Mouse (Mus musculus): ENCODE data around the gene Arhgef26. TPM values are rescaled to one million over a fixed set of nuclear protein-coding genes. Genes with fewer than 3 reads are reported as not detected.

Arhgef26 gene
- total and polyA plus RNA-seq, 2 experiments from 2014 or later = 16.5 to 26.7 TPM

DNA sequence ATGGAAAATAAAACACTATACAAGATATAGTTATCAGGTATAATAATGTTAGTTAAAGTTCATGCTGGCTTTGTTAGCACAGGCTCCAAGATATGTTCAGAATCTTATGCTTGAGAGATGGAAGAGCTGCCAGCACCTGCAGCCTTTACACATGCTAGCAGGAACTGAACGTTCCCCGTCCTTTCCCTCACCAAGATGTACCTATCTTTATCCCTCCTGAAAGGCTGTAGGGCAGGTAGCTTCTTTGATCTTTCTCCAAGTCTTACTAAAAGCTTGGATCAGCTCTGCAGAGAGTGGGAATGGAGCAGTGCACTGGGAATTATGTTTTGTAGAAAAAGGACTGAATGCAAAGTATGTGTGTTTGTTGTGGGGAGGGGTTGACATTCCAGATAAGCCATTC is 64.3 kb downstream of the Arhgef26 start:
- DNase-seq (ENCODE audit: low spot score) (no peak), ATAC-seq (ENCODE audit: low FRiP score) (no peak)
- Histone ChIP-seq H3K36me3 (ENCODE audit: insufficient read depth, low read length) (no peaks in the 10 kb centered on the region), H3K4me3 (ENCODE audit: low read depth, low read length) (no peak overlapping the region), H3K4me2 (ENCODE audit: low read depth, low read length, poor library complexity, severe bottlenecking) (no peak overlapping the region), H3K9ac (replicated peaks; ENCODE audit: low read length, poor library complexity, severe bottlenecking) (no peak overlapping the region), H3K27me3 (ENCODE audit: insufficient read depth, low read length) (no peaks in the 10 kb centered on the region), H3K27ac (ENCODE audit: low read depth, low read length) (no peak overlapping the region), H3K9me3 (ENCODE audit: low read length) (no peaks in the 10 kb centered on the region), H3K4me1 (ENCODE audit: insufficient read depth, low read length) (0 out of 2 replicates have a peak, but pooled peaks cover 2% of the 10 kb centered on the region)
- no peak for TF ChIP-seq CTCF (IDR thresholded peaks at IDR 0.05)
- 72% methylated on average over 2 of the region's 2 CpGs for WGBS

DNA sequence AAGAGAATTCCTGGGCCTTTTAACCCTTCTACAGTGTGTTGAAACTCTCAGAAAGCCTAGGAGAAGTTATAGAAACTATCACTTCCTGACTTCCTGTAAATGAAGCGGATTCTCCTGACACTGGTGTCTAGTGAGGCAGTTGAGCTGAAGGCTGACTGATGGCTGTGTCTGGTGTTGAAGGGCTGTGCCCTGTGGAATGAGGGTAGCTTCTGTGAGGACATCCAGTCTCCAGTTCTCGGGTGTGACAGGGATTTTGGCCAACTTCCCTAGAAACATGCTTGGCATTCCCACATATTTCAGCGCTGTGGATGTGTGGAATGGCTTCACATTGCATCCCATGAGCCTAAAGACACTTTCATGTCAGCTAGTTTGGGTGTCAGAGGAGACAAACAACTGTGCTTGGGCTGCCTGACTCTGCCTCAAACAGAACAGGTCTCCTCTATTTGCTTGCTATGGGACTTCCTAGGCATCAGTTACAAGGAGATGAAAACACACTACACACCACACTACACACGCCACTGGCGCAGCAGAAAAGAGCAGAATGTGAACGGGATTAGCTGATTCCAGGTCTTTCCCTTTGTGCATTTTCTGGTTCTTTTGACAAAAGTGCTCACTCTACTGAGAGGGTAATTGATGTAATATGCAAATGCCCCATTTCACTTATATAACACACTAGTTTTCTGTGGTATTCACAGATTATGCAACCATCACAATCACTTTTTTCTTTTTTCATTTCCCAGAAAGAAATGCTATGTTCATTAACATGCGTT is 66.5 kb downstream of the Arhgef26 start:
- H3K36me3 ChIP-seq (ENCODE audit: insufficient read depth, low read length) = no peaks in the 10 kb centered on the region
- H3K27me3 ChIP-seq (ENCODE audit: insufficient read depth, low read length) = no peaks in the 10 kb centered on the region
- TF ChIP-seq CTCF (IDR thresholded peaks at IDR 0.05) = no peak
- no peaks in the 10 kb centered on the region for H3K4me1 ChIP-seq (ENCODE audit: insufficient read depth, low read length)
- WGBS = 70% methylated on average over 7 of the region's 7 CpGs
- H3K4me3 ChIP-seq (ENCODE audit: low read depth, low read length) = no peak overlapping the region
- no peak overlapping the region for H3K9ac ChIP-seq (replicated peaks; ENCODE audit: low read length, poor library complexity, severe bottlenecking)
- no peak overlapping the region for H3K4me2 ChIP-seq (ENCODE audit: low read depth, low read length, poor library complexity, severe bottlenecking)
- ATAC-seq (ENCODE audit: low FRiP score) (no peak), DNase-seq (ENCODE audit: low spot score) (no peak)
- no peak overlapping the region for H3K27ac ChIP-seq (ENCODE audit: low read depth, low read length)
- no peaks in the 10 kb centered on the region for H3K9me3 ChIP-seq (ENCODE audit: low read length)

DNA sequence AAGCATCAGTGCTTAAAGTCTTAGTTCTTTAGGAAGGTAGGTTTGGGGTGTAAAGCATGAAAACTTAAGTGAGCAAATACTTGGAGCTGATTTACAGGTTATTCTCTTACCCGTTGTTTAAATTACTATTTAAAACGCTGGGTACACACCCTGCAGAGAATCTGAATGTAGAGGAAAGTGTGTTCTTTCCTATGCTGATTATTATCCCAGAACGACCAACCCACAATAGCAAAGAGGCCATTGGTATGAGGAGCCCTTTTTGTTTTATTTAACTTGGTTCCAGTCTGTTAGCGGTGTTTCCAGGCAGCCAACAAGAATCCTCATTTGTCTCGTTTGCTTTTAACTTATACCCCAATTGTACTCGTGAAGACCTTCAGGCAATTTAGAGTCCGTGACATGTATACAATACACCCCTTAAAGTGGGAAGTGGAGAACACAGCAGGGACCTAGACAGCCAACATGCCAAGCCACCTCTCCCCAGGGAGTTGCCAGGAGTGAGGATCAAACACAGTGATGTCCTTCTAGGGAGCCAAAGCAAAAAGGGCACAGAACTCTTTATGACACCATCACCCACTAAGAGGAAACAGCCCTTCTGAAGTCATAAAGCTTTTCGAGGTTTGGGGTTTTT is 71.5 kb downstream of the Arhgef26 start:
- TF ChIP-seq CTCF (IDR thresholded peaks at IDR 0.05) = no peak
- Histone ChIP-seq H3K27ac (ENCODE audit: low read depth, low read length) (no peak overlapping the region), H3K27me3 (ENCODE audit: insufficient read depth, low read length) (no peaks in the 10 kb centered on the region), H3K9me3 (ENCODE audit: low read length) (no peaks in the 10 kb centered on the region), H3K9ac (replicated peaks; ENCODE audit: low read length, poor library complexity, severe bottlenecking) (no peak overlapping the region), H3K4me3 (ENCODE audit: low read depth, low read length) (no peak overlapping the region), H3K4me1 (ENCODE audit: insufficient read depth, low read length) (no peaks in the 10 kb centered on the region), H3K36me3 (ENCODE audit: insufficient read depth, low read length) (no peaks in the 10 kb centered on the region), H3K4me2 (ENCODE audit: low read depth, low read length, poor library complexity, severe bottlenecking) (no peak overlapping the region)
- ATAC-seq (ENCODE audit: low FRiP score) = no peak
- WGBS = 22% methylated on average over 8 of the region's 8 CpGs
- DNase-seq (ENCODE audit: low spot score) = no peak

DNA sequence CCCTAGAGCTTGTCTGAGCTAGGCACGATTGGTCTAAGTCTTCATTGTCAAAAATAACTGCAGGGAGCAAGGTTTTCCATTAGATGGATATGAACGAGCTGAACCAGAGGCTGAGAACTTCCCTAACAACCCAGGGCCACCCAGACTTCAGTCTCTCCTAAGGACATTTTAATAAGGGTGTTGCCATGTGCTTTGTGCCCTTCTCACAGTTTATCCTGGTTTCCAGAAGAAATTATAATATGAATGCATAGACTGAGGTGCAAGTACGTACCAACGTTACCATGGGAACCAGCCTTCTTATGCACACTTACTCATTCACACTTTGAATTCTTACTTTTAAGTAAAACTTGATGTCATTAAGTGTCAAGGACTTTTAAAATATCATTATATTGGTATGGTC is 72.3 kb downstream of the Arhgef26 start:
- Histone ChIP-seq H3K9ac (replicated peaks; ENCODE audit: low read length, poor library complexity, severe bottlenecking) (no peak overlapping the region), H3K4me2 (ENCODE audit: low read depth, low read length, poor library complexity, severe bottlenecking) (no peak overlapping the region), H3K27ac (ENCODE audit: low read depth, low read length) (no peak overlapping the region), H3K4me3 (ENCODE audit: low read depth, low read length) (no peak overlapping the region), H3K9me3 (ENCODE audit: low read length) (no peaks in the 10 kb centered on the region), H3K27me3 (ENCODE audit: insufficient read depth, low read length) (no peaks in the 10 kb centered on the region), H3K4me1 (ENCODE audit: insufficient read depth, low read length) (no peaks in the 10 kb centered on the region), H3K36me3 (ENCODE audit: insufficient read depth, low read length) (no peaks in the 10 kb centered on the region)
- WGBS = 37% methylated on average over 4 of the region's 4 CpGs
- ATAC-seq (ENCODE audit: low FRiP score) = no peak
- no peak for DNase-seq (ENCODE audit: low spot score)
- no peak for TF ChIP-seq CTCF (IDR thresholded peaks at IDR 0.05)

DNA sequence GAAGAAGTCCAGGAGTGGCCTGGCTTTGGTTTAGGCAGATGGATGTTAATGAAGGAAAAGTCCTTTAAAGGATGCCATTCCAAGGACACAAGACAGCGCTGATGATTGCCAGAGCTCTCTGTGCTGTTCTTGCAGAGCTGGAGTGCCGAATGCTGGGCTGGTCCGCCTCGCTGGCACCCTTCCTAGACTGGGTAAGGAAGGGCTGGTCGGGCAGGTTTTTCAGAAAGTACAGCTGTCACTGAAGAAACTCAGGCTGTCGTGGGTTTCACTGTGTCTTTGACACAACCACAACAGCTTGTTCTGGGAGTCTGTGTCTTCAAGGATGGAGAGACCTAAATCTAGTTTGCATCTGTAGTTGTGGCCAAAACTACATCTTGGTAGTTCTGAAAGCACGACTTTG is 74.6 kb downstream of the Arhgef26 start:
- H3K27me3 ChIP-seq (ENCODE audit: insufficient read depth, low read length) = no peaks in the 10 kb centered on the region
- no peak overlapping the region for H3K9ac ChIP-seq (replicated peaks; ENCODE audit: low read length, poor library complexity, severe bottlenecking)
- no peaks in the 10 kb centered on the region for H3K9me3 ChIP-seq (ENCODE audit: low read length)
- 68% methylated on average over 7 of the region's 7 CpGs for WGBS
- no peaks in the 10 kb centered on the region for H3K36me3 ChIP-seq (ENCODE audit: insufficient read depth, low read length)
- H3K4me2 ChIP-seq (ENCODE audit: low read depth, low read length, poor library complexity, severe bottlenecking) = no peak overlapping the region
- no peak for TF ChIP-seq CTCF (IDR thresholded peaks at IDR 0.05)
- no peak overlapping the region for H3K4me3 ChIP-seq (ENCODE audit: low read depth, low read length)
- no peaks in the 10 kb centered on the region for H3K4me1 ChIP-seq (ENCODE audit: insufficient read depth, low read length)
- DNase-seq (ENCODE audit: low spot score) (peak; percentile 21), ATAC-seq (ENCODE audit: low FRiP score) (no peak)
- H3K27ac ChIP-seq (ENCODE audit: low read depth, low read length) = no peak overlapping the region

DNA sequence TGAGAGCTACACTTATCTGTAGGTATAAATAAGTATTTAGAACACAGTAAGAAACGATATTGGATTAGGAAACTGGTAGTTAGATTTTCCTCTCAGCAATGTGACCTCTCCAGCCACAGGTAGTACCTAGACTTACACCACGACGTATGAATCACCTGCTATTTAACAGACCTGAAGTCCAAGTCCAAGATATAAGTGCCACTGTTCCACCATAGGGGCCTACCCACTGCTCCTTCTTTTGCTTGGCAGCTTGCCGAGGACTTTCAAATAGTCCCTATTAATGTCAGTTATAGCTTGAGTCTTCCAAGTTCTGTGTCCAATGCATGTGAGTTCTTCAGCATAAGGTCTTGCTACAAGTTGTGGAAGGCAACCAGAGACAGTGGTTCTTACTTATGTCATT is 76.8 kb downstream of the Arhgef26 start:
- Histone ChIP-seq H3K4me2 (ENCODE audit: low read depth, low read length, poor library complexity, severe bottlenecking) (no peak overlapping the region), H3K27me3 (ENCODE audit: insufficient read depth, low read length) (no peaks in the 10 kb centered on the region), H3K36me3 (ENCODE audit: insufficient read depth, low read length) (no peaks in the 10 kb centered on the region), H3K4me3 (ENCODE audit: low read depth, low read length) (no peak overlapping the region), H3K9me3 (ENCODE audit: low read length) (no peaks in the 10 kb centered on the region), H3K4me1 (ENCODE audit: insufficient read depth, low read length) (no peaks in the 10 kb centered on the region), H3K9ac (replicated peaks; ENCODE audit: low read length, poor library complexity, severe bottlenecking) (no peak overlapping the region), H3K27ac (ENCODE audit: low read depth, low read length) (no peak overlapping the region)
- DNase-seq (ENCODE audit: low spot score) = no peak
- no peak for ATAC-seq (ENCODE audit: low FRiP score)
- TF ChIP-seq CTCF (IDR thresholded peaks at IDR 0.05) = no peak
- 97% methylated on average over 4 of the region's 4 CpGs for WGBS
